Mouse (Mus musculus): ENCODE results near the gene Kdm4a.
A peak's percentile ranks its signal among the peaks of the same experiment; 100 is the strongest.

Gene Kdm4a

DNA sequence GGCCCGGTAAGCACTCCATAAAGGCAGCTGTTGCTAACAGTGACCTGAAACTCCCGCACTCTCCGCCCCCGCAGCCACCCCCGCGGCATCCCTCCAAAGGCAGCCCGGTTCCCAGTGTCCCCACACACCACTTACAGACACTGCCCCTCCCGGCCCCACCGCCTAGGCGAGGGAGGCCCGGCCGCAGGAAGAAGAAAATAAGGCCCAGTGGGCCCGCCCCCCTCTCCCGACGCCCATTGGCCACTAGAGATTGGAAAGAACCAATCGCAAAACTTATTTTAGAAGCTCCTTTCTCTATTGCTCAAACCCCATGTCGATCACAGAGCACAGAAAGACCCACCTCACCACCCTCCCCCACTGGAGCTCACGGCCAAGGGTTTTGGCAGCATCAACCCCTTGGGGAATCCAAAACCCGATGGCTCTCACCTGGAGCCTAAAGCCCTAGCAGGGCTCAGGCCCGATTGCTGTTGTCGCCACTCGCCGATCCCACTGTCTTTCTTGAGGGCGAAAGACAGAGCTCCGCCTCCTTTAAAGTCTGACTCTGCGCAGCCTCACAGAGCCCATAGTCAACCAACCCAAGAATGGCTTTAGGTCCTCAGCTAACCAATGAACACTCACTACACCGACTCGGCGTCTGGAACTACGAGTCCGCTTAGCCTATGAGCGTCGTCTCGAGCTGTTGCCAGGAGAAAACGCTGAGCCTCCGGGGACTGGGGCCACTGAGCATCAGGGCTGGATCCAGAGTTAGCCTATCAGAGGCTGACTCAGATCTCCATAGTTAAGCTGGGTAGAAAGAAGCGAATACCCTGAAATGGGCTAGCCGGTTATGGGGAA lies at the start of gene Kdm4a:
TSS of gene Kdm4a (minus strand) at position 577 of the 834 bp plus-strand sequence.
- peak; percentile 98 for DNase-seq

DNA sequence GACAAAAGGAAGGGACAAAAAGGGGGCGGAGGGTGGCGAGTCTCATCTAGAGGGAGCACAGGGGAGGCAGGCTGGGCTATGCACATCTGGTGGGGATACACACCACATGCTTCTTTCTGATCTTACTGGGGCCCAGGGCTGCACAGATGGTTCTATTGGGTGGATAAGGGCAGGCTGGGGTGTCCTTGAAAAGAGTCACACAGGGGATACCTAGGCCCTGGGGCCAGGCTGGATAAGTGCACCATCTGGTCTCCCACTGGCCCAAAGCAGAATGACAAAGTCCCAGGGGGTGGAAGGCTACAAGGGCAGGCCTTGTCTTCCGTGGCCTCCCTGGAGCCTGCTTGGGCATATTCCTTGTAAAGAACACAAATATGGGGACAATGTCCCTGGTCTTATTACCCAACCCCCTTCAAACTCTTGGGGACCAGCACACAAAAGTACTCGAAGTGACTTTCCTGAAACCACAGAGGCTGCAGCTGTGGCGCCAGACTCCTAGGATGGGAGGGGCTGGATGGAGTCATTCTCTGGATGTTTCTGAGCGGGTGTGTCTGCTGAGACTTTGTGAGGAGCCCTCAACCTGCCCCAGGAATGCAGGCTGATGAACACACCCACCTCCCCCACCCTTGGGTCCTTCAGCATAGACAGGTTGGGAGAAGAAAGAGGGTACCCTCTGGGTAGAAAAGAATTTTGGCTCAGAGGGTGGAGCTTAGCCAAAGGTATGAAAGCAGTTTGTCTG lies 49.4 kb upstream of the Kdm4a start:
- peak; percentile 79 for DNase-seq

- DNase-seq: no peak
Observed at GRCm38 (mm10) chr4:118227398-118227797, 47.6 kb upstream of the Kdm4a start.

GRCm38 (mm10) chr4:118221261-118221660 lies 41.4 kb upstream of the Kdm4a start:
- no peak for DNase-seq

- DNase-seq: no peak
Observed at GRCm38 (mm10) chr4:118220756-118221155, 40.9 kb upstream of the Kdm4a start.

- DNase-seq: no peak
Observed at GRCm38 (mm10) chr4:118219487-118219886, 39.6 kb upstream of the Kdm4a start.

- no peak for DNase-seq
Observed at GRCm38 (mm10) chr4:118218521-118218920, 38.7 kb upstream of the Kdm4a start.

DNA sequence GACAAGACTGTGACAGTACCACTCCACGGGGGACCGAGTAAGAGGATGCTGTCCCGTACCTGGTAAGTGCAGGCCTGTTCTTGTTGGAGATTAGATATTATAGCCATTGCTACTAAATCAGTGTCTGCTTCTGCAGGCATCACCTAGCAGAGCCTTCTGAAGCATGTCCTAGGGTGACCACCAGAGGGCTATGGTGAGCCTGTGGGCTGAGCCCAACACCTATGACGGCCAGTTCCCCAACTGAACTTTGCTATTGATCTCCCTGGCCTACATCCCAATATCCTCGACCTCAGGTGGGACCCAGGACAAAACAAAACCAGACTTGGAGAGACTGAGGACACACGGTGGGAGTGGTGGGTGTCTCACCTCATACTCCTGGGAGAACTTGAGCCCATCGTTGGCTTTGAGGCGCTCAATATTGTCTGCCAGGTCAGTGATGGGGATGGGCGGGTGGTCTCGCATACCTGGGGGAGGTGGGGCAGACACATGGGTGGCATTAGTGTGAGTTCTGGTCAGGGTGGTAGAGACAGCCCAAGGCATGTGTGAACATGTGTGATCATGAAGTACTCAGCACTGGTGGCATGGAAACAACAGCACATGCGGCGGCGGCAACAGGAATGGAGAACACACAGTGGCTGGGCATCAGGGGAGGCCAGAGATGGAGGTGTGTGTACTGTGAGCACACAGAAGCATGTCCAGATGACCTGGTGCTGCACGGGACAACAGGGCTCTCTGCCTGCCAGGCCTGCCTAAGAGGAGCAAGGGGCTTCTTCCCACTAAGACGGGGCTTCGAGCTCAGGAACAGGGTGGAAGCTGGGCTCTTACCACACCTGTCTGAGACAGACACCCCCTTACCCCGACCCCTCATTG lies 37.1 kb upstream of the Kdm4a start:
- DNase-seq: peak; percentile 75

DNA sequence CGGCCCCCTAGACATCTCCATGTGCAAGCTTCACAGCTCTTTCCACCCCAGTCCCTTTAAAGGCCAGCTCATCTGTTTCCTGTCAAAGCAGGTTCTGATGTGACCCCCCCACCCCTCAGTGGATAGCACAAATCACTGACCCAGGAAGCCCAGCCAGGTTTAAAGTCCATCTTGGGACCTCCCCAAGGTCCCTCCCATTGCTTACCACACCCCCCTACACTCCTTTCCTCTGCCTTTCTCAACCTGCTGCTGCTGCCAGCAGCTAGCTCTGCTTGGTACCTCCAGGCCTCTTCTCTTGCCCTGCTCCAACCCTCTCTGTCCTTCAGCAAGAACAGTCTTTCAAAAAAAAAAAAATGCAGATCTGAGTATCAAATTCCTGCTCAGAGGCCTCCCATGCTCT lies 35.0 kb upstream of the Kdm4a start:
- DNase-seq: no peak

DNA sequence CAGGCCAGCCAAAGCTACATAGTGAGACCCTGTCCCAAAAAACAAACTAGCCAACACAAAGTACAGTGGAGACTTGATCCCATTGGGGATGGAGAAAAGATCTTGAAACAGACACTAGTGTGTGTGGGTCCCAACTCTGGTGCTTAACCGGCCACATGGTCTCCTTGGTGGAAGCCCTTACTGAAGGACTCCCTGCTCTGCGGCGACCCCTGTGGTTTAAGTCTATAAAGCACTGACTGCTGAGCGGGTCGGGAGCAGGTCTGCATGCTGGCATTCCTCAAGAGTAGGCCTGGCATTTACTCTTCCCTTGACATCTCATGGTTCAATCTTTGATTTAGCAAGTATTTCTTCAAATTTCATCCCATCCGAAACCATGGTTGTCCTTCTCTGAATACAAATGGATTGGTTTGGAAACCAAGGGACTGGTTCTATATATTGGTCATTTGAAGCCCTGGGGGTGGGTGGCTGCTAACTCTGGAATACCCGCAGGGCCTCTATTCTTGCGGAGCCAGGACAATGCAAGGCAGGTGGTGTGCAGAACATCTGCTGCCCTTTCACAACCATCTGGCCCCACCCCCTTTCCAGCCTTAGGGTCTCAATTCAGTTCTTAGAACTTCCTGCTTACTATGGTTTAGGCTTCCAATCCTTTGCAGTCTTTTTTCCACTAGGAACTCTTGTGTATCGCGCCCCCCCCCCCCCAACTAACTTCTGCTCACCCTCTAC lies 27.2 kb upstream of the Kdm4a start:
- no peak for DNase-seq

- DNase-seq: no peak
Observed at GRCm38 (mm10) chr4:118205906-118206305, 26.1 kb upstream of the Kdm4a start.

DNA sequence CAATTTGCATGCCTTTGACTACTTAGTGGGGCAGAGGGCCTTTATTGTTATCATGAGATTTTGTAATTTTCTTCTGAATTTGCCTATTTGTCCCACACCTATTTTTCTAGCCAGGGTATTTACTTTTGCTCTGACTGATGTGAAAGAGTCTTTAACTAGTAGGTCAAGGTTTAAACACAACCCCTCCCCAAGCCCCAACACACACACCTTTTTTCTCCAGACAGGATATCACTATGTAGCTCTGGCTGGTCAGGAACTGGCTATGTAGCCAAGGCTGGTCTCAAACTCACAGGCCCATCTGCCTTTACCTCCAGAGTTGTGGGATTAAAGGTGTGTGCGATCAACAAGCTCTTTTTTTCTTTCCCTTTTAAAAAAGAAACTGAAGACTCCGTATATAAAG lies 19.2 kb upstream of the Kdm4a start:
- no peak for DNase-seq

GRCm38 (mm10) chr4:118198606-118199005 lies 18.8 kb upstream of the Kdm4a start:
- DNase-seq: no peak

DNA sequence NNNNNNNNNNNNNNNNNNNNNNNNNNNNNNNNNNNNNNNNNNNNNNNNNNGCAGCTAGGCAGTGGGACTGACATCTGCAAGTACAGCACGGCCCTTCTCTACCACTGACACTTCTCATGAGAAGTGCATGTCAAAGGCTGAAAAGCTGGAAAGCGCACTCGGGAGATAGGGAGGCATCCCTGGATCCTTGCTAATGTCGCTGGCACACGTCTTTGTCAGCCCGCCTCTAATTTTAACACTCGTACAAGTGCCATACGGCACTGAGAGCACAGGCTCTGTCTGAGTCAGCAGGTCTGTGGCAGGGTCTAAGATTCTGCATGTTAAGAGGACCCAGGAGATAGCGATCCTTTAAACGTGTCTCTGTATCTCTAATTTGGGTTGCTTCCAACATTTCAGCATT lies 16.3 kb upstream of the Kdm4a start:
- DNase-seq: no peak

DNA sequence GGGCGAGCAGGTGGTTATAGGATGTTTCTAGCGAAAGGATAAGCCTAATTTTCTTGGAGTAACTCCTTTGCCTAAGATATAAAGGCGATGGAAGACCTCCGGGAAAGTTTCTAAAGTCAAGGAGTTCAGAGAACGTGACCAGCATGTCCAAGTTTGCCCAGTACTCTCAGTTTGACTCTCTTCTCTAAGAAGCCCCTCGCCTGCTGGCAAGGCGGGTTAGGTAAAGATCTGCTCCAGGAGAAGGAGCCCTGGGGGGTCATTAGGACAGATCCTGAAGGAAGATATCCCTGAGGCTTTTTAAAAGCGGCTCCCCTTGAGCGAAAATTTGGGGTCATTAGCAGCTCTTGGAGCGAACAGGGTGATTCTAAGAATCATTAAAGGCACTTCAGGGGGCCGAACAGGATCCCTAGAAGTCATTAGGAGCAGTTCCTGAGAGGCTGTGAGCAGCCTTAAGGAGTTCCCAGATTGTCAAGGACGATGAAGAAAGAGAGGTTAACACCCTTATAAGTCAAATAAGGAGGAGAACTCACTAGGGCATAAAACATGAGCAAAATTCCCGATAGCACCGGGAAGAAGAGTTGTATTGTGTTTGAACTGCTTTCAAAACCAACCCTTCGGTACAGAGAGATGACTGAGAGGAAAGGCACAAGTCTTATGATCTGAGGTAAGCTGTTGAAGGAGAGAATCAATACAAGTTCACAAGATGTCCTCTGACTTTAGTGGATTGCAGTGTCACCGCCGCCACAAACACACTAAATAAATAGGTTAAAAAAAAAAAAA lies 648 bp upstream of the Kdm4a start:
- peak; percentile 15 for DNase-seq

DNA sequence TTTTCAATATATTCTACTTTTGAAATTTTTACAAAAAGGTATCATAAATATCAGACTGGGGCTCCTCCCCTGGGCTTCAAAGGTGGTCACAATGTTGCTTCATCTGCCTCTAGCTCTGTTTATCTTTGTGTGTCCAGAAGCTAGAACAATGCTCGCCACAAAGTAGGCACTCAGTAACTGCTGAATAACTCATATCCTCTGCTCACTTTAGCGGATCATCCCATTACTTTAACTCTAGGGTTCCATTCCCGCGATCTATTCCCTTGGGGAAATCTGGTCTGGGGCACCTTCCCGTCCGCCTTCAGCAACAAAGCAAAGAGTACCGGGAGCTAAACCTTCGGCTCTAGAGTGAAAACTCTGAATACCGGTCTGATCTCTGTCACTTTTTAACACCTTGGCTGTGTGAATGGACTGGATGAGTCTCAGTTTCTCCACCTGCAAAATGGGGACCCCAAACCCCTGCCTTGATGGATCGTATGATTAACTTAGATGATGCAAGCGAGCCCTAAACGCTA lies 834 bp downstream of the Kdm4a start:
- DNase-seq: peak; percentile 4

GRCm38 (mm10) chr4:118172461-118172860 lies 7.4 kb downstream of the Kdm4a start:
- DNase-seq: no peak

- DNase-seq: peak; percentile 37
Observed at GRCm38 (mm10) chr4:118171006-118171405, 8.8 kb downstream of the Kdm4a start.

- no peak for DNase-seq
Observed at GRCm38 (mm10) chr4:118162123-118162522, 17.7 kb downstream of the Kdm4a start.

DNA sequence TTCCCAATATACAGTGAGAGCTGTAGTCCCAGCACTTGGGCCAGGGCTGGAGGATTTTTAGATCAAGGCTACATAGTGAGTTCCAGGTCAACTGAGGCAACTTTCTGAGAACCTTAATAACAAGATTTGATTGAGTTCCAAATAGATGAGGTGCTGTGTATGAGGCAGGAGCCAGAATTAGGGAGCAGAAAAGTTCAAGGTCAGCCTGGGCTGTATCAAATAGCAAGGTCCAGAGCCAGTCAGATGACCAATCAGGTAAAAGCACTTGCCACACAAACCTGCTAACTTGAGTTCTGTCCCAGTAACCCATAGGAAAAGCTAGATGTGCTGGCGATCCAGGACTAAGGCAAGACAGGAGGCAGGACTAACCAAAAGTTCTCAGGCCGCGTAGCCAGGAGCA lies 22.2 kb downstream of the Kdm4a start:
- DNase-seq: no peak

GRCm38 (mm10) chr4:118156559-118156958 lies 23.3 kb downstream of the Kdm4a start:
- DNase-seq: no peak
